In genomic region chr1:172329131-172329530, GRCm38 (mm10) we compare ENCODE assay signal across 10 mouse cellular contexts. TPM values are rescaled to one million over a fixed set of nuclear protein-coding genes. Genes with fewer than 3 reads are reported as not detected.
A peak's percentile ranks its signal among the peaks of the same experiment; 100 is the strongest.
DNase-seq lines count a peak whose midpoint lies in the region; ATAC-seq lines count a peak whose summit lies in the region.
"Had no signal": no experiment of that assay in that cellular context is flagged by ENCODE, and none has a peak within 500 bp of the region (broad histone marks: within the 10 kb centered on the region; RNA-seq: fewer than 3 reads in every experiment).

Gene Kcnj9 (minus strand): TSS chr1:172329318.

- peaks cover 8% of the 10 kb centered on the region; the same call in 1 of the 2 replicates for H3K27me3 ChIP-seq in hindbrain, embryonic 14.5 days (ENCODE audit: control insufficient read depth, insufficient read depth, low read length)
- peaks cover 59% of the 10 kb centered on the region for H3K27me3 ChIP-seq in midbrain, embryonic 12.5 days
- peaks cover 94% of the 10 kb centered on the region for H3K27me3 ChIP-seq in liver, embryonic 12.5 days (replicated peaks)

- H3K27ac ChIP-seq in hindbrain, embryonic 14.5 days, result peak within 1 kb of the TSS; percentile 63
- peak within 1 kb of the TSS; percentile 46 for H3K27ac ChIP-seq in midbrain, embryonic 12.5 days (replicated peaks)
- no peak within 1 kb of the TSS for H3K27ac ChIP-seq in liver, embryonic 12.5 days
- H3K27ac ChIP-seq: liver, embryonic 13.5 days had no signal

- ATAC-seq in hindbrain, embryonic 14.5 days (ENCODE audit: low FRiP score), result peak; percentile 85
- peak; percentile 81 for ATAC-seq in midbrain, embryonic 12.5 days (ENCODE audit: low FRiP score, low read depth)
- ATAC-seq in liver, embryonic 12.5 days, result no peak

- H3K4me3 ChIP-seq in hindbrain, embryonic 14.5 days (replicated peaks; ENCODE audit: low read length), result peak within 1 kb of the TSS; percentile 27
- H3K4me3 ChIP-seq in midbrain, embryonic 12.5 days, result peak within 1 kb of the TSS; percentile 27
- no peak within 1 kb of the TSS for H3K4me3 ChIP-seq in liver, embryonic 12.5 days
- H3K4me3 ChIP-seq: liver, embryonic 13.5 days had no signal

- H3K4me1 ChIP-seq in hindbrain, embryonic 14.5 days (replicated peaks; ENCODE audit: control insufficient read depth, insufficient read depth, low read length), result peaks cover 7% of the 10 kb centered on the region
- H3K4me1 ChIP-seq in midbrain, embryonic 12.5 days, result peaks cover 23% of the 10 kb centered on the region
- H3K4me1 ChIP-seq in liver, embryonic 12.5 days, result peaks cover 9% of the 10 kb centered on the region

- H3K9ac ChIP-seq in hindbrain, embryonic 14.5 days, result peak within 1 kb of the TSS; percentile 53
- H3K9ac ChIP-seq in midbrain, embryonic 12.5 days (replicated peaks), result peak within 1 kb of the TSS; percentile 44
- no peak within 1 kb of the TSS for H3K9ac ChIP-seq in liver, embryonic 12.5 days
- H3K9ac ChIP-seq: liver, embryonic 13.5 days had no signal

- WGBS in hindbrain, embryonic 14.5 days, result 11% methylated on average over 9 of the region's 9 CpGs
- 19% methylated on average over 9 of the region's 9 CpGs for WGBS in midbrain, embryonic 12.5 days
- WGBS in liver, embryonic 12.5 days (ENCODE audit: insufficient replicate concordance), result 29% methylated on average over 9 of the region's 9 CpGs

- H3K36me3 ChIP-seq in hindbrain, embryonic 14.5 days (replicated peaks; ENCODE audit: control insufficient read depth, insufficient read depth), result no peaks in the 10 kb centered on the region
- H3K36me3 ChIP-seq in midbrain, embryonic 12.5 days, result no peaks in the 10 kb centered on the region
- no peaks in the 10 kb centered on the region for H3K36me3 ChIP-seq in liver, embryonic 12.5 days
- H3K36me3 ChIP-seq: liver, embryonic 13.5 days had no signal

- peak; percentile 55 for DNase-seq in ES-CJ7 (ENCODE audit: low read depth, low spot score)
- DNase-seq in cerebellum, postnatal 25 days, result peak; percentile 87 to 91
- peak; percentile 81 for DNase-seq in hindbrain, embryonic 14.5 days (ENCODE audit: low spot score)
- DNase-seq in kidney, adult 18-20 months, result no peak
- DNase-seq in heart, adult 8-10 months (ENCODE audit: low spot score), result no peak
- no peak for DNase-seq in testis, postnatal 14 days (ENCODE audit: low spot score)
- DNase-seq: liver, embryonic 13.5 days had no signal

- peak within 1 kb of the TSS; percentile 53 for H3K4me2 ChIP-seq in hindbrain, embryonic 14.5 days (replicated peaks)
- peak within 1 kb of the TSS; percentile 47 for H3K4me2 ChIP-seq in midbrain, embryonic 12.5 days (replicated peaks)
- no peak within 1 kb of the TSS for H3K4me2 ChIP-seq in liver, embryonic 12.5 days
- H3K4me2 ChIP-seq: liver, embryonic 13.5 days had no signal

- H3K9me3 ChIP-seq in hindbrain, embryonic 14.5 days (ENCODE audit: control insufficient read depth, low read length), result no peaks in the 10 kb centered on the region
- H3K9me3 ChIP-seq in midbrain, embryonic 12.5 days, result no peaks in the 10 kb centered on the region
- no peaks in the 10 kb centered on the region for H3K9me3 ChIP-seq in liver, embryonic 12.5 days (replicated peaks)
- H3K9me3 ChIP-seq: liver, embryonic 13.5 days had no signal

RNA-seq across cellular contexts. Expression of gene Kcnj9, which starts in this region (rescaled TPM):
- 1.7 and 2.1 TPM in 2 replicates for polyA plus RNA-seq in hindbrain, embryonic 14.5 days (2014; fragmentation: Nextera tagmentation; extraction: Ambion mirVana)
- polyA plus RNA-seq in midbrain, embryonic 12.5 days (2016; fragmentation: Nextera tagmentation; extraction: Ambion mirVana), result 1.7 and 2.7 TPM in 2 replicates
- not detected for total RNA-seq in heart, adult 8-10 months (2022)
- not detected in 2 replicates for polyA plus RNA-seq in liver, embryonic 12.5 days (2016; fragmentation: Nextera tagmentation; extraction: Ambion mirVana)
- polyA plus RNA-seq: heart, embryonic 14.5 days; liver, embryonic 13.5 days had no signal

Comparison
In these comparisons a context has a peak if more than half of its experiments do, and no peak if none do; other contexts are left out.
1. DNase-seq: peak in ES-CJ7 (single experiment), cerebellum, postnatal 25 days (2 of 2) and hindbrain, embryonic 14.5 days (single experiment); none in kidney, adult 18-20 months (single experiment), heart, adult 8-10 months (single experiment) and testis, postnatal 14 days (single experiment).